Mouse (Mus musculus): ENCODE measurements around the gene Trabd2b. TPM values are rescaled to one million over a fixed set of nuclear protein-coding genes. Genes with fewer than 3 reads are reported as not detected.

The Trabd2b gene
- total and polyA plus RNA-seq, 3 experiments = not detected

- H3K27me3 ChIP-seq (ENCODE audit: control insufficient read depth in 1 of 2, insufficient read depth in 2 of 2, low read length in 2 of 2) = no peaks in the 10 kb centered on the region
- H3K4me1 ChIP-seq (ENCODE audit: control insufficient read depth in 1 of 2, insufficient read depth in 2 of 2, low read length in 2 of 2) = no peaks in the 10 kb centered on the region
- H3K27ac ChIP-seq (ENCODE audit: control insufficient read depth, low read depth, low read length) = no peak overlapping the region
- no peak overlapping the region for H3K9ac ChIP-seq (ENCODE audit: control insufficient read depth, low read depth, low read length, poor library complexity, severe bottlenecking)
- no peaks in the 10 kb centered on the region for H3K36me3 ChIP-seq (ENCODE audit: control insufficient read depth in 1 of 2, insufficient read depth in 2 of 2, low read length in 2 of 2)
- H3K9me3 ChIP-seq (replicated peaks; ENCODE audit: insufficient read depth, low read length) = no peaks in the 10 kb centered on the region
- H3K4me3 ChIP-seq (ENCODE audit: control insufficient read depth in 1 of 2, insufficient read depth in 1 of 2, low read depth in 2 of 2, low read length in 2 of 2) = no peak overlapping the region
- no peak for DNase-seq (ENCODE audit: low read depth, low spot score)
- TF ChIP-seq MAFK (IDR thresholded peaks at IDR 0.05; ENCODE audit: borderline replicate concordance, low read depth, low read length) (no peak), RAD21 (IDR thresholded peaks at IDR 0.05; ENCODE audit: low read depth, low read length) (no peak), POLR2A (IDR thresholded peaks at IDR 0.05; ENCODE audit: control insufficient read depth in 1 of 2, insufficient read depth in 1 of 2, low read depth in 1 of 2, low read length in 2 of 2, poor library complexity in 1 of 2) (no peak), NELFE (IDR thresholded peaks at IDR 0.05; ENCODE audit: low read depth, low read length) (no peak), POLR2AphosphoS2 (IDR thresholded peaks at IDR 0.05; ENCODE audit: low read length) (no peak), ZC3H11A (IDR thresholded peaks at IDR 0.05; ENCODE audit: low read depth, low read length) (no peak), ZMIZ1 (IDR thresholded peaks at IDR 0.05; ENCODE audit: low read depth, low read length) (no peak), EP300 (IDR thresholded peaks at IDR 0.05; ENCODE audit: low read depth in 1 of 2, low read length in 2 of 2) (no peak), CTCF (IDR thresholded peaks at IDR 0.05 in 2 of 3, conservative IDR thresholded peaks at IDR 0.05 in 1 of 3; ENCODE audit: control insufficient read depth in 1 of 3, insufficient read depth in 1 of 3, low read depth in 2 of 3, low read length in 3 of 3, poor library complexity in 1 of 3, severe bottlenecking in 1 of 3) (no peak), TAL1 (IDR thresholded peaks at IDR 0.05; ENCODE audit: low read length) (no peak)
- H3K79me2 ChIP-seq (ENCODE audit: control insufficient read depth, insufficient read depth, low read length, poor library complexity) = no peaks in the 10 kb centered on the region
These were observed 94.5 kb downstream of the Trabd2b start for GRCm38 (mm10) chr4:114501048-114501447.

GRCm38 (mm10) chr4:114501611-114502010 is 95.1 kb downstream of the Trabd2b start:
- no peaks in the 10 kb centered on the region for H3K36me3 ChIP-seq (ENCODE audit: control insufficient read depth in 1 of 2, insufficient read depth in 2 of 2, low read length in 2 of 2)
- H3K9ac ChIP-seq (ENCODE audit: control insufficient read depth, low read depth, low read length, poor library complexity, severe bottlenecking) = no peak overlapping the region
- no peak for TF ChIP-seq GABPA (IDR thresholded peaks at IDR 0.05; ENCODE audit: low read depth, low read length)
- no peak for TF ChIP-seq ZC3H11A (IDR thresholded peaks at IDR 0.05; ENCODE audit: low read depth, low read length)
- TF ChIP-seq USF2 (IDR thresholded peaks at IDR 0.05; ENCODE audit: borderline replicate concordance in 1 of 2, insufficient read depth in 1 of 2, low read depth in 1 of 2, low read length in 2 of 2) = no peak
- no peak for TF ChIP-seq TBP (IDR thresholded peaks at IDR 0.05; ENCODE audit: low read depth, low read length)
- no peak for TF ChIP-seq MAZ (IDR thresholded peaks at IDR 0.05; ENCODE audit: low read depth, low read length)
- TF ChIP-seq UBTF (IDR thresholded peaks at IDR 0.05; ENCODE audit: borderline replicate concordance, insufficient read depth, low read depth, low read length) = no peak
- TF ChIP-seq MYC (IDR thresholded peaks at IDR 0.05; ENCODE audit: low read depth, low read length) = no peak
- no peaks in the 10 kb centered on the region for H3K79me2 ChIP-seq (ENCODE audit: control insufficient read depth, insufficient read depth, low read length, poor library complexity)
- no peak overlapping the region for H3K27ac ChIP-seq (ENCODE audit: control insufficient read depth, low read depth, low read length)
- no peaks in the 10 kb centered on the region for H3K9me3 ChIP-seq (replicated peaks; ENCODE audit: insufficient read depth, low read length)
- H3K4me3 ChIP-seq (ENCODE audit: control insufficient read depth in 1 of 2, insufficient read depth in 1 of 2, low read depth in 2 of 2, low read length in 2 of 2) = no peak overlapping the region
- H3K4me1 ChIP-seq (ENCODE audit: control insufficient read depth in 1 of 2, insufficient read depth in 2 of 2, low read length in 2 of 2) = no peaks in the 10 kb centered on the region
- no peak for DNase-seq (ENCODE audit: low read depth, low spot score)
- no peaks in the 10 kb centered on the region for H3K27me3 ChIP-seq (ENCODE audit: control insufficient read depth in 1 of 2, insufficient read depth in 2 of 2, low read length in 2 of 2)
